Mouse (Mus musculus): ENCODE data around the gene Hmox1.

Hmox1 gene

DNA sequence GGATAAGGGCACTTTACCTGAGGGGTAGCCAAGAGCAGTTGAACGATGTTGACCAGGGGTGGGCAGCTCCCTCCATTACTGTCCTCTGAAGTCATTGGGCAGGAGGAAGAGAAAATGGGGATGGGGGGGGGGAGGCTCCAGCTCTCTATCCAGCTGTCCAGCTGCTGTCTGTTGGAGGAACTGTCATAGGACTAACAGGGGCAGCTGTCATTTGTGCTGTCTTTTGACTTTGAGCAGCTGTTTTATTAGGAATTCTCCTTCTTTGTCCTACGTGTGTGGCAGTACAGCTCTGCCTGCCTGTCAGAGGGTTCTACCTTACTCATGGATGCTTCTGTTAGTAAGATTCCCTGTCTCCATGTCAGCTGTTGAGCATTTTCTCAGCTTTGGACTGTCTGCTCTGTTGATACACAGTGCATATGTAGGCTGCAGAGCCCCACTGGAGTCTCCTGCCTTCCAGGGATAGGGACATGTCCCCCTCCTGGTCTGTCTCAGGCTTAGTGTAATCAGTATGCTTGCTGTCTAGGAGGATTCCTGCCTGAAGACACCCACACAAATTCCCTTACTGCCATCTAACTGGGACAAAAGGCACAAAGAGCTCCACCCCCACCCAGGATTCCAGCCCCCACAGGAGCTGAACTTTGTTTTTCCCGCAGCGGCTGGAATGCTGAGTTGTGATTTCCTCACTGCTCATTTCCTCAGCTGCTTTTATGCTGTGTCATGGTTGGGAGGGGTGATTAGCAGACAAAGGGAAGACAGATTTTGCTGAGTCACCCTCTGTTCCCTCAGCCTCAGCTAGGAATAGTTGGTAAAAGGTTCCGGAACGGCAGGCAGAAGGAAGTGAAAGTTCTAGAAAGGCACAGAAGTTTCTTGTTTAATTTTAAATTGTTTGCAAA is 4.2 kb upstream of the Hmox1 start:
- peak; percentile 72 to 78 for DNase-seq (ENCODE audit: low spot score in 2 of 2)

DNA sequence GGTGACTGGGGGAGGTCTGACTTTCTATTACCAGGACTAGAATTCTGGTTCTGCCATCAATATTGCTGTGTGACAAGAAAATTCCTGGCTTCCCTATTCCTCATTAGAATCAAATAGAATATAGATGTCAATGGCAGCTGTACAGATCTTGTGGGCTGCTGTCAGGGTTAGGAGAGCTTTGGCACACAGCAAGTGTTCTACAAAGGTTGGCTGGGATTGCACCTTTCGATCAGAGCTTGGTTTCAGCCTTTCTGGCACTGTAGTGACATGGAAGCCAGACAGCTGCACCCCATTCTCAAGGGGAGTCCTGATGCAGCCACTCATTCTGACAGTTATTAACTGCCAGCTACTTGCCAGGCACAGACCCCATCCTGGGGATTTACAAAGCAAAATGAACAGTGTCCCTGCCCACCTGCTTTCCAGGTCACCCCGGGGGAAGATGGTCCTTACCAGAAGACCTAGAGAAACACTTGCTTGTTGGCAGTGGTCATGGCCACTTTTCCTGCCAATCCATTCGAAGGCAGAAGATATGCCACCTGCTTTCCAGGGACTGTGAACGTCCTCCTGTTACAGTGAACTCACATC is 2.5 kb upstream of the Hmox1 start:
- no peak for DNase-seq (ENCODE audit: low spot score in 2 of 2)

DNA sequence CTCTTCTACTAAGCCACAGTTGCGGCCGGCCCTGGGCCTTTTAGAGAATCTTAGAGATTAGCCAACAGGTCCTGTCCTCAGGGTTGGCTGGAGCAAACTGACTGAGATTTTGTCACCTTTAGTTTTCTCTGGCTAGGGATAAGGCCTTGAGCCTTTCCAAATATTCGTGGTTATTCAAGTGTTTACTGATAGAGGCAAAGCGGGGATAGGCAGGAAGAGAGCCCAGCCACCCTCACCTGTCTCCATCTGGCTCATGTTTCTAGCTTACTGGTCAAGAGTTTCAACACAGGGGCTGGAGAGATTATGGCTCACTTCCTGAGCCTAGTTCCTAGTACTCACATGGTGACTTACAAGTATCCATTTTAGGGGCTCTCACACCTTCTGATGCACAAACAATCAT is 9.5 kb downstream of the Hmox1 start:
- no peak for DNase-seq (ENCODE audit: low spot score in 2 of 2)

DNA sequence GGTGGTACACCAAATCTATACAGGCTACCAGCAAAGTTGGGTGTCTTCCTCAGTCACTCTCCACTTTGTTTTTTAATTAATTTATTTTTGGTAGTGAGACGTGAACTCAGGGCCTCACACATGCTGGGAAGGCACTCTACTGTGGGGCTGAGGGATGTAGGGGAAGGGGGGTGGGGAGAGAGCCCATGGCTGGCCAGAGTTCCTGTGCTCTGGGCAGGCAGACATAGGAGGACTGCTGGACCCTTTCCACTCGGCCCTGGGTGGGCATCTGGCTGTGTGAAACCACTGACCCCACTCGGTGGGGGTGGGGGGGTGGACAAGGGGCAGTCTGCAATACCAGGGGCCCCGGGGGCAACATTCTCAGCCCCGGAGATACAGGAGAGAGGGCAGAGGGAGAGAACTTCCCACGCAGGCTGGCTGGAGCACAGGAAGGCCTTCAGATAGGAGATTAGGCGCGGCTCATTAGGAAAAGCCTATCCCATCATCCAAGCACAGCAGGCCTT is 10.0 kb downstream of the Hmox1 start:
- no peak for DNase-seq (ENCODE audit: low spot score in 2 of 2)

DNA sequence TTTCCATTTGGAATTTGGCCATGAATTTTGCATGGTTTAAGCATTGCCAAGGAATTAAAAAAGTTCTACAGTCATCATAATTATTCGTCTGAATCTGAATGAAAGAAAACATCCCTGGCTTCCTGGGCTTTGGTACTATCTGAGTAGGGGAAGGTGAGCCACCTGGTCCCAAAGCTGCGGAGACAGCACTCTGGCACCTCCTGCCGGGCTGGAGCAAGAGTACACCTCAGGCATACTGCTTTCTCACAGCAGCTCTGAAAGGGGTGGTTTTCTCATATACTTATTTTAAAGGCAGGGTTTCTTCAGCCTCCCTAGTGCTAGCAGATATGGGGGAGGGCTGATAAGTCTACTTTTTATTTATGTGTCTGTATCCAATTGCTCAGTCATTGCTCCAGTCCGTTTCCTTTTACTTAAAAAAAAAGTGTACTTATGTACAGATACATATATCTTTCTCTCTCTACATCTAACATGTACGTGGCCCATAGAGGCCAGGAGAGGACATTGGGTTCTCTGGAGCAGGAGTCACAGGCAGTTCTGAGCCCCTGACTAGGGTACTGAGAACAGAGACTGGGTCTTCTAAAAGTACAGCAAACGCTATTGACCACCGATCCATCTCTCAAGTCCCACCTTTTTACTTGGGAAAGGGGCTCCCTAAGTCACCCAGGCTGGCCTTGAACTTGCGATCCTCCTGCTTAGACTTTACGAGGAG is 15.3 kb downstream of the Hmox1 start:
- peak; percentile 69 to 80 for DNase-seq (ENCODE audit: low spot score in 2 of 2)

DNA sequence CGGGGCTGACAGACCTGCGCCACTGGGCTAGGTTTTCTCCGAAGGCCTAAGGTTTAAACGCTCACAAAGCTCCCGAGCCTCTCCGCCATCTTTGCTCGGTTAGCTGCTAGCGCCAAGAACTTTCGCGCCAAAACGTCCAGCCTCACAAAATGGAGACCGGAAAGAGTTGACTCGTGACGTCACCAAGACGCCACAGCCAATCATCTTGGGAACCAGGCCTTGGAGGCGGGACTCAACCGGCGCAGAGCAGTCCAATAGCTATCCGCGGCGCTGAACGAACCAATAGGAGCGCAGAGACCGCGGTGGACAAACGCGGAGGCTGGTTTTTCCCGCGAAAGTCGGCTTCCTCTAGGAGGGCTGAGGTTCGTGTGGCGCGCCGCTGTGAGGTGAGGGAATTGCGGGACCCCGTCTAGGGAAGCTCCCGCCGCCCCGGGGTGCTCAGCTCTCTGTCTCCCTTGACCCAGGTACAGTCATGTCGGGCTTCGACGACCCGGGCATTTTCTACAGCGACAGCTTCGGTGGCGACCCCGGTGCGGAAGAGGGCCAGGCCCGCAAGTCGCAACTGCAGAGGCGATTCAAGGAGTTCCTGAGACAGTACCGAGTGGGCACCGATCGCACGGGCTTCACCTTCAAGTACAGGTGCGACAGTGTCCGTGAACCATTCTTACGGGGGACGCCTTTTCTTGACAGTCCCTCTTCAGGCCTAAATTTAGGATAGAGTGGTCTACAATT is 16.0 kb downstream of the Hmox1 start, which contains the start of gene Mcm5:
Gene Mcm5, plus strand, starts transcription at position 334 of the 732 bp plus-strand sequence.
- DNase-seq (ENCODE audit: low spot score in 2 of 2) = peak; percentile 99

DNA sequence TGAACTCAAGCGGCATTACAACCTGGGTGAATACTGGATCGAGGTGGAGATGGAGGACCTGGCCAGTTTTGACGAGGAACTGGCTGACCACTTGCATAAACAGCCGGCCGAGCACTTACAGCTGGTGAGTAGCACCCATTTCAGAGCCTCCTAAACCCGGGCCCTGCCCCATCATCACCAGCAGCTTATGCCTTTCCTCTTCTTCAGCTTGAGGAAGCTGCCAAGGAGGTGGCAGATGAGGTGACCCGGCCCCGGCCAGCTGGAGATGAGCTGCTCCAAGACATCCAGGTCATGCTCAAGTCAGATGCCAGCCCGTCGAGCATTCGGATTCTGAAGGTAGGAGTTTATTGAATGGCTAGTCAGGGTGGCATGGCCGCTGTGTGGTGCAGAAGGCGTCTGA is 16.7 kb downstream of the Hmox1 start:
- no peak for DNase-seq (ENCODE audit: low spot score in 2 of 2)

DNA sequence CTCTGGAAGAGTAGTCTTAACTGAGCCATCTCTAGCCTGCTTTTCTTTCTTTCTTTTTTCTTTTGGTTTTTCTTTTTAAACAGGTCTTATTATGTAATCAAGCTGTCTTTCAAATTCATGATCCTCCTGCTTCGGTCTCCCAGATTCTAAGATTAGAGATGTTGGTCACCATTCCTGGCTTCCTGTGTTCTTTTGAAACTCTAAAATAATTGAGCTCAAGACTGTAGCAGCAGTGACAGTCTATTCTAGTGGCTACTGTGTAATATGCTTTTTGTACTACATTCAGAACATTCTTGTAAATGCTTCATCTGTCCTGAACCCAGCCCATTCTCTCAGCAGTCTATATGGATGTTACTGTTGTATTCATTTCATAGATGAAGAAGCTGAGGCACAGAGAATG is 25.1 kb downstream of the Hmox1 start:
- no peak for DNase-seq (ENCODE audit: low spot score in 2 of 2)

DNA sequence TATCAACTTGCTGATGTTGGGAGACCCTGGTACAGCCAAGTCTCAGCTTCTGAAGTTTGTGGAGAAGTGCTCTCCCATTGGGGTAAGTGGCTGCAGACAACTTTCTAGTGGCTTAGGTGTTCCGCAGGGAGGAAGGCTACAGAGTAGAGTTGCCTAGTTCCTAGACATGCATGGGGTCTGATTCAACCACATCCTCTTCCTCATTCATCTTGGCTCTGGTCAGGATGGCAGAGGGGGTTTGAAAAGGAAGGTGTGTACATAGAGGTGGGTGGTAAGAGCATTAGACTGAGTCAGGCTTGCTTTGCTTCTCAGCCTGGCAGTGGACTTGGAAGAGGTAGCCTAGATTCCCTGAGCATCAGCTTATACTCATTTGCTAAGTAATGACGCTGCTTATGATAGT is 25.9 kb downstream of the Hmox1 start:
- DNase-seq (ENCODE audit: low spot score in 2 of 2) = no peak

DNA sequence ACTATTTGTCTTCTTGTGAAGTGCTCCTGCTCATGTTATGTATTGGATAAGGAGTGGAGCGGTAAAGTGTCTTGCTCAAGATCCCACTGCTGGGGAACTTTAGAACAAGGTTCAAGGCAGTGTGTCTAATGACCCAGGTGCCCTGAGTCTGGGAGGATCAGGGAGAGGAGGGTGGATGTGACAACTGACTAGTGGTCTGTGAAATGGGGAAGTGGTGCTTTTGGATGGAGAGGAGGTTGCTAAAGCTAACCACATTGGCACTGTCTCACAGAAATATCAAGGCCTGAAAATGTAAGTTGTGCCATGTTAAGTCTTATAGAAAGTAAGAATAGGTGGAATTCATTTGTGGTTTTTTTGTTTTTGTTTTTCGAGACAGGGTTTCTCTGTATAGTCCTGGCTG is 26.3 kb downstream of the Hmox1 start:
- no peak for DNase-seq (ENCODE audit: low spot score in 2 of 2)

DNA sequence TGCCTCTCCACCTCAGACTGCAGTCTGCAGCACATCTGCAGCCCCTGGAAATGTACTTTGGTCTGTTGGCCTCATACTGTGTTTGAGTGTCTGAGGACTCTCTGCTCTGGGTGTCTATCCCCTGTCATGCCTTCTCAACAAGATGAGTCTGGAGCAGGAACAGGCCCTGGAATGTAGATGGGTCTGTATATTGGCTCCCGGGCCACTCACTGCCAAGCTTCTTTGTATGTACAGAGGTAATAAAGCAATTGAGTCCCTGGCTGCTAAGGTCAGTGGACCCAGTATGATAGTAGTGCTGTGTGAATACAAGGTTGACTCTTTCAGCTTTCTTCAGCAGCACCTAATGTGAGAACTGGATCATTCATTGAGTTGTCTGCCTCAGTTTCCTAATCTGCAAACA is 34.0 kb downstream of the Hmox1 start:
- no peak for DNase-seq (ENCODE audit: low spot score in 2 of 2)

DNA sequence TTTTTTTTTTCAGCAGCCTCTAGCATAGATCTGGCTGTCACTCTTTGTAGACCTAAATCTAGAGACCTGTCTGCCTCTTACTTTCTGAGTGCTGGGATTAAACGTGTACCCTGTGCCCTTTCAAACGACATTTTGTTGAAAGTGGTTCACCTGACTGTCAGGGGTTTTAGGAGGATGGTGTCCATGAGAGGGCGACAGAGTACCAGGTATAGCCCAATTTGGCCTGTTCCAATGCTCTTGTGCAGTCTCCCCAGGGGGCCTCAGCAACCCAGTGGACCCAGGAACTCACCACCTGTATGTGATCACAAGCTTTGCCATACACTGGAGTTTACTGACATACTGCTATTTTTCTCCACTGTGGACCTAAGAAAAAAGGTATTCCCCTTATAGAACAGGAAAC is 39.1 kb downstream of the Hmox1 start:
- no peak for DNase-seq (ENCODE audit: low spot score in 2 of 2)

DNA sequence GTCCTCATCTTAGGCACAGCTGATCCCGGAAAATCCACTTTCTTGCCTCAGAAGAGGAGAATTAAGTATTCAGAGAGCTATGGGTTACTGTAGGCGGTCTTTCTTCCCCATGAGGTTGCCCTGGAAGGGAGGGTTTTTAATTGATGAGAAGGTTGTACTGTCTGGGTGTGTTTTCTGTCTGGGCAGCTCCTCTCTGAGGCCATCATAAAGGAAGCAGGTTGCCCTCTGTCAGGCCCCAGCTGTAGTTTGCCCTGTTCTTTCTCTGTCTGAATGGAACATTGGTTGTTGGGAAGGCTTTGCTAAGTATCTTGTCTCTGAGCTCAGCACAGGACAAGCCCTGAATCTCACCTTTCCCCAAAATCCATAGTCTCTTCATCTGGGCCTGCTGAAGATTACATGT is 40.0 kb downstream of the Hmox1 start:
- no peak for DNase-seq (ENCODE audit: low spot score in 2 of 2)

DNA sequence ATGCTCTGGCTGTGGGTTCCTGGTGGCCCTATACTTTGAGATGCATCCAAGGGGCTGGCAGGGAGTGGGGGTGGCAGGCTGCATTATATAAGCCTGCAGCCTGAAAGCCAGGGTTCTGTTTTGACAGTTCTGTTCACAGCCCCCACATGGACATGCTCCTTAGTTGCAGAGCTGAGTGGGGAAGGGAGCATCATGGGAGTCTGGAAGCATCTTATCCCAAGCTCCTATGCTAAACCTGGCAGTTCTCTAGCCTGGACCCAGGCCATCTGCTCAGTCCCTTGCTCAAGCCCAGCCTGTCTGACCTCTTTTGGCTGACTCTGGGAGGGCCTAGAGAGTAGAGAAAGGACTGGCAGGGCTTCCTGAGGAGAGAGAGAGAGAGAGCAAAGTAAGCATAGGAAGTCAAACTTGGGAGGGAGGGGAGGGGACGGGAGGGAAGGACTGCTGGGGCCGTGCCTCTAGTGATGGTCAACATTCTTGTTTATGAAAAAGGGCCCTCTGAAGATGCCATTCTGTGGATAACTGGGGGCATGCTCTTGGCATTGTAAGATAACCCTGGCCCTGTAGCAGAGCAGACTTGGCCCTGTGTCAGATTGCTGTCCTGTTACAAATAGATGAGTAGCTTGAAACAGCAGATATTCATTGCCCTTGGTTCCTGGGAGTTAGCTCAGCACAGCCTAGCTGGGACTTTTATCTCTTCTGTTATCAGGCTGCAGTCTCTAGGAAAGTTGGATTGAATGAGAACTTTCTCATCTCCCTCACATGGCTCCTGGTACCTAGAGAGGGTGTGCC is 41.4 kb downstream of the Hmox1 start:
- DNase-seq (ENCODE audit: low spot score in 2 of 2) = peak; percentile 61 to 69

DNA sequence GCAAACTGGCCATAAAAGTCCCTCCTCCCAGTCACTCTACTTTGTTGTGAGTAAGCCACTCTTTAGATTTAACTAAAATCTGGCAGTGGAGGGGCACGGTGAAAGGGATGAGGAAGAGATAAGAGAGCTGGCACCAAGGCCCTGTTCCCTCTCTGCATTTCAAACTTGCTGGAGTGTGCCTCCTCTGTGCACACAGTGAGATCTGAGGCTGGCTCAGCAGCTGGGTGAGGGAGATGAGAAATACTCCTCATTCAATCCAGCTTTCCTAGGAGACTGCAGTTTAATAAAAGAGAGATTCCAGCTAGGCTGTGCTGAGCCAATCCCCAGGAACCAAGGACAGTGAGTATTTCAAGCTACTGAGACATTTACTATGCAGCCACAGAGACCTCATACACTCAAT is 42.3 kb downstream of the Hmox1 start:
- DNase-seq (ENCODE audit: low spot score in 2 of 2) = no peak

DNA sequence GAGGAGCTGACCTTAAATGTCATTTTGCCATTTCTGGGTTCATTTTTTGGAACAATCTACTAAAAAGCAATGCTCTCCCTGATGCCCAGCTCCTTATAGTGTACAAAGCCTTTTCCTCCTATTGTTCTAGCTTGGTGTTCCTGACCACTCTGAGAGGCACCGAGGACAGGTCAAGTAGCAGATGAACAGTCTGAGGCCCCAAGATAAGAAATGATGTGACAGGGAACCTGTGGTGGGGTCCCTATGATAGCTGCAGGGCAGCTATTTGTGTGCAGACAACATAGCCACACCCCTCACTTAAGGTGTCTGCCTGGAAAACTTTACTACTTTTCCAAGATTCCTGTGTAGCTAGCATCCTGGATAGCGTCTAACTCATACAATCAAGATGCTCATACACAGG is 42.8 kb downstream of the Hmox1 start:
- DNase-seq (ENCODE audit: low spot score in 2 of 2) = no peak

DNA sequence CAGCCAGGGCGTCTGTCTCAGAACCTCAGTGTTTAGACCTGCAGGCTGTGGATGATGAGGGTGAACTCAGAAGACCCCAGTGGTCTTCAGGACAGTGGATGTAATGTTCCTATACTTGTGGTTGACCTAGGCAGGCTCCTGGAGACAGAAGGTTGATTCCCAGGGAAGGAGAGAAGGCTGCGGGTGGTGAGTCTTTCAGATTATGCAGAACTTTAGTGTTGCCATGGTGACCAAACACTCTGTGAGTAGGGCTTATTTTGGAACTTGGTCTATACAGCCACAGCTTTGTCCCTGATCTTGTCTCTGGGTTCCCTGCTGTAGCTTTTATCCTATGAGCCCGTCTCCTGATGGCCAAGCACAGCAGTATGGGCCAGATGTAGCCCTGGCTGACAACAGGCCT is 44.1 kb downstream of the Hmox1 start:
- no peak for DNase-seq (ENCODE audit: low spot score in 2 of 2)

All from urinary bladder, postnatal 4 days (tissue).